Mouse (Mus musculus) thymus, adult 2 months (tissue): ENCODE measurements around the gene Zkscan5. TPM values are rescaled to one million over a fixed set of nuclear protein-coding genes. Genes with fewer than 3 reads are reported as not detected.
"Not testable (repeated sequence)": the region's sequence is repeated elsewhere in the genome, so short reads cannot be mapped to it uniquely, and the experiment has no call there.

Source experiments
- DNase-seq: peaks from one replicate; pipeline ENCODE4 v3.0.0; 2021
- H3K27ac ChIP-seq: fragments of 200-500 bp; 2 replicates; pipeline ENCODE4 v1.5.1; 2012; ENCODE audit warnings: low read length, control low read depth; ENCODE audit not compliant: control insufficient read depth, insufficient read depth
- H3K27me3 ChIP-seq: fragments of 200-500 bp; 2 replicates; pipeline ENCODE4 v1.6.1; 2012; ENCODE audit warnings: mild to moderate bottlenecking, low read length, moderate library complexity, mixed read lengths; ENCODE audit not compliant: control insufficient read depth, insufficient read depth
- H3K36me3 ChIP-seq: fragments of 200-500 bp; 2 replicates; pipeline ENCODE4 v1.6.1; 2012; ENCODE audit warnings: mild to moderate bottlenecking, low read length, moderate library complexity; ENCODE audit not compliant: control insufficient read depth, insufficient read depth
- H3K4me1 ChIP-seq: fragments of 200-500 bp; replicated peaks from 2 replicates; pipeline ENCODE4 v1.6.1; 2012; ENCODE audit warnings: low read length; ENCODE audit not compliant: control insufficient read depth, insufficient read depth
- H3K4me3 ChIP-seq: fragments of 200-500 bp; 2 replicates; pipeline ENCODE4 v1.5.1; 2012; ENCODE audit warnings: mild to moderate bottlenecking, low read length, control low read depth, moderate library complexity; ENCODE audit not compliant: control insufficient read depth, insufficient read depth
- CTCF ChIP-seq: fragments of 200-500 bp; IDR thresholded peaks from 2 replicates; pipeline ENCODE4 v1.5.1; 2012; ENCODE audit warnings: mild to moderate bottlenecking, control low read depth, low read length, moderate library complexity, borderline replicate concordance; ENCODE audit not compliant: control insufficient read depth, poor library complexity, insufficient read depth; ENCODE audit errors: extremely low read depth
- POLR2A ChIP-seq: fragments of 200-500 bp; IDR thresholded peaks from 2 replicates; pipeline ENCODE4 v1.6.1; 2012; ENCODE audit warnings: mild to moderate bottlenecking, low read length, control low read depth, moderate library complexity; ENCODE audit not compliant: control insufficient read depth, poor library complexity, insufficient read depth; ENCODE audit errors: extremely low read depth
- WGBS: fragments of 180-500 bp; shearing (Covaris S2); methylation state at CpG from one replicate; pipeline ENCODE4 v1.1.7; 2018; 5-methylcytosine and 5-hydroxymethylcytosine counted together
- polyA plus RNA-seq: library from polyadenylated mRNA; depleted of rRNA; stranded (reverse); fragments of >200 nt; gene quantifications from 2 replicates; pipeline ENCODE4 v1.2.3, GENCODE M21; 2012

Zkscan5 gene
- polyA plus RNA-seq, 1 experiment, result 5.1 TPM

- peak; percentile 74 for DNase-seq
- peak within 1 kb of the TSS; percentile 97 for H3K4me3 ChIP-seq
- no peaks in the 10 kb centered on the region for H3K27me3 ChIP-seq
- H3K4me1 ChIP-seq, result peaks cover 14% of the 10 kb centered on the region
- H3K27ac ChIP-seq, result peak within 1 kb of the TSS; percentile 87
- TF ChIP-seq CTCF (no peak), POLR2A (0 out of 2 replicates have a peak, but pooled peaks have one; percentile 43)
- under 1% methylated on average over 37 of the region's 37 CpGs for WGBS
- H3K36me3 ChIP-seq, result no peaks in the 10 kb centered on the region
These were observed 2.9 kb upstream of the Zkscan5 start, which contains the start of gene Zkscan14 for GRCm38 (mm10) chr5:145201321-145201991. TSS of gene Zkscan14 (minus strand) at chr5:145201868.

- WGBS, result 53% methylated on average over 3 of the region's 3 CpGs
- Histone ChIP-seq H3K36me3 (no peaks in the 10 kb centered on the region), H3K4me1 (peaks cover 14% of the 10 kb centered on the region), H3K4me3 (no peak overlapping the region), H3K27ac (no peak overlapping the region), H3K27me3 (no peaks in the 10 kb centered on the region)
- TF ChIP-seq POLR2A, result no peak
- DNase-seq, result no peak
These were observed 1.9 kb upstream of the Zkscan5 start for GRCm38 (mm10) chr5:145202446-145202845.

- WGBS, result 21% methylated on average over 9 of the region's 9 CpGs
- Histone ChIP-seq H3K27ac (no peak overlapping the region), H3K36me3 (no peaks in the 10 kb centered on the region), H3K27me3 (no peaks in the 10 kb centered on the region), H3K4me1 (peaks cover 14% of the 10 kb centered on the region), H3K4me3 (peak overlapping the region; percentile 17; the same call in 1 of the 2 replicates)
- DNase-seq, result no peak
- TF ChIP-seq POLR2A (no peak), CTCF (no peak)
These were observed 679 bp downstream of the Zkscan5 start for GRCm38 (mm10) chr5:145205041-145205440.

GRCm38 (mm10) chr5:145207385-145207784 is 3.0 kb downstream of the Zkscan5 start:
- H3K36me3 ChIP-seq, result no peaks in the 10 kb centered on the region; the same call in none of the 2 replicates
- H3K4me3 ChIP-seq, result no peak overlapping the region
- H3K4me1 ChIP-seq, result peaks cover 14% of the 10 kb centered on the region
- no peak overlapping the region for H3K27ac ChIP-seq
- WGBS, result 97% methylated on average over 6 of the region's 6 CpGs
- DNase-seq, result no peak
- H3K27me3 ChIP-seq, result no peaks in the 10 kb centered on the region
- TF ChIP-seq POLR2A (no peak), CTCF (no peak)

- H3K36me3 ChIP-seq, result no peaks in the 10 kb centered on the region; the same call in none of the 2 replicates
- H3K4me1 ChIP-seq, result peaks cover 14% of the 10 kb centered on the region
- no peak overlapping the region for H3K27ac ChIP-seq
- TF ChIP-seq POLR2A, result no peak
- TF ChIP-seq CTCF, result no peak
- no peak for DNase-seq
- 97% methylated on average over 6 of the region's 6 CpGs for WGBS
- no peak overlapping the region for H3K4me3 ChIP-seq
- no peaks in the 10 kb centered on the region for H3K27me3 ChIP-seq
These were observed 3.6 kb downstream of the Zkscan5 start for GRCm38 (mm10) chr5:145207954-145208353.

GRCm38 (mm10) chr5:145208391-145208790 is 4.0 kb downstream of the Zkscan5 start:
- 94% methylated on average over 11 of the region's 11 CpGs for WGBS
- H3K36me3 ChIP-seq, result not testable (repeated sequence)

GRCm38 (mm10) chr5:145211340-145211739 is 7.0 kb downstream of the Zkscan5 start:
- no peaks in the 10 kb centered on the region for H3K27me3 ChIP-seq
- DNase-seq, result no peak
- H3K36me3 ChIP-seq, result no peaks in the 10 kb centered on the region; the same call in none of the 2 replicates
- WGBS, result 97% methylated on average over 4 of the region's 4 CpGs
- H3K4me3 ChIP-seq, result no peak overlapping the region
- no peak for TF ChIP-seq POLR2A
- no peak for TF ChIP-seq CTCF
- H3K4me1 ChIP-seq, result no peaks in the 10 kb centered on the region
- H3K27ac ChIP-seq, result no peak overlapping the region

More at GRCm38 (mm10) chr5:145208391-145208790, 4.0 kb downstream of the Zkscan5 start:
- H3K4me3 ChIP-seq, H3K27me3 ChIP-seq, H3K27ac ChIP-seq, DNase-seq: not testable (repeated sequence)
- H3K4me1 ChIP-seq, result peaks cover 11% of the 10 kb centered on the region
